Mouse (Mus musculus): ENCODE measurements around the gene Lrrc42.
A peak's percentile ranks its signal among the peaks of the same experiment; 100 is the strongest.

Lrrc42 gene

GRCm38 (mm10) chr4:107248061-107248460 is 5.3 kb downstream of the Lrrc42 start:
- no peak for DNase-seq

- no peak for DNase-seq
Observed at GRCm38 (mm10) chr4:107247110-107247509, 6.2 kb downstream of the Lrrc42 start.

DNA sequence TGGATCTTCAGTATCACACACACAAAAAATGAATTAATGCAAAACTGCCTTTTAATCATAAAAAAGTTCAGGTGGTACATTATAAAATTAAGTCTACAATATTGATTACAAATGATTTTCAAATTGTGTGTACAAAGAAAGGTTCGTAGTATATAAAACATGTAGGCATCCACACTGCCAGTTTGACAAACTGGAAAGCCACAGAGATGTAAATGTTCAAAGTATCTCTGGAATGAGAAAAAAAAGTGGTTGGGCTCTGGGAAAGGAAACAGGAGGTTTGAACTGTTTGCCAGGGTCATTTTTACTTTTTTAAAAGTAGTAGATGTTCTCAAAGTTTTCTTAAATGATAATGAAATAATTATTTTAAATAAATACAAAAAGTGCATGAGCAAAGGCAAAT is 7.3 kb downstream of the Lrrc42 start:
- DNase-seq: no peak

GRCm38 (mm10) chr4:107245368-107245767 is 8.0 kb downstream of the Lrrc42 start:
- DNase-seq: no peak

- DNase-seq: no peak
Observed at GRCm38 (mm10) chr4:107243365-107244333, 9.7 kb downstream of the Lrrc42 start.

DNA sequence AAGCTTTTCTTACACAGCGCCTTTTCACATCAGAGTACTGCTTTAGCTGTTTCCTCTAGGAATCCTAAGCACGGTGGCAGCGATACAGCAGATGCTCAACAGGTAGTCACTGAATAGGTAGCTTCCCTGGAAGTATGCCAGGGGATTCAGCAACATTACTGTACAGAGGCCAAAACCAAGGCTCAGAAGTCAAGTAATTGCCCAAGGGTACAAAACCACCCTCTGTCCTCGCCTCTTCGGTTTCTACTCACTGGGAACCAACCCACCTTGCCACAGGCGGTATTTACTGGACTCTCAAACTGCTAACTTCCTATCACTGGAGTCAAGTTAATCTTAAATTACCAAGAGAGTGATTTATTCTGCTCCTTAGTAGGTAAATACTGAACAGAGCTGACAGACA is 13.1 kb downstream of the Lrrc42 start:
- no peak for DNase-seq

- no peak for DNase-seq
Observed at GRCm38 (mm10) chr4:107238253-107238652, 15.1 kb downstream of the Lrrc42 start.

DNA sequence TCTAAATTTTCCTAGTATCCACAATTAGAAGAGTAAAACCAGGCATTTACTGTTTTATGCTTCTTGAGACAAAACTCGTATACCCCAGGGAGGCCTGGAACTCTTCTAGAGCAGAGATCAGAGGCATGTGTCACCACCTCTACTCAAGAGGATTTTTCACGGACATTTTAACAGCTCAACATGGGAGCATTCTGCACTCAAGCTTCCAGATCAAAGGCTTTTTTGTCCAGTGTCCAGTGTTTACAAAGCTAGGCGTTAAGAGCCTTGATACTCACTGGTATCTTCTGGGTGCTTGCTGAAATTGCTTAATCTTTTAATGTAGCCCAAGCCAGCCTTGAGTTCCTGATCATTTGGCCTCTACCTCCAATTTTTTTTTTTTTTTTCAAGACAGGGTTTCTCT is 21.1 kb downstream of the Lrrc42 start:
- no peak for DNase-seq

GRCm38 (mm10) chr4:107226313-107226712 is 27.0 kb downstream of the Lrrc42 start:
- no peak for DNase-seq

DNA sequence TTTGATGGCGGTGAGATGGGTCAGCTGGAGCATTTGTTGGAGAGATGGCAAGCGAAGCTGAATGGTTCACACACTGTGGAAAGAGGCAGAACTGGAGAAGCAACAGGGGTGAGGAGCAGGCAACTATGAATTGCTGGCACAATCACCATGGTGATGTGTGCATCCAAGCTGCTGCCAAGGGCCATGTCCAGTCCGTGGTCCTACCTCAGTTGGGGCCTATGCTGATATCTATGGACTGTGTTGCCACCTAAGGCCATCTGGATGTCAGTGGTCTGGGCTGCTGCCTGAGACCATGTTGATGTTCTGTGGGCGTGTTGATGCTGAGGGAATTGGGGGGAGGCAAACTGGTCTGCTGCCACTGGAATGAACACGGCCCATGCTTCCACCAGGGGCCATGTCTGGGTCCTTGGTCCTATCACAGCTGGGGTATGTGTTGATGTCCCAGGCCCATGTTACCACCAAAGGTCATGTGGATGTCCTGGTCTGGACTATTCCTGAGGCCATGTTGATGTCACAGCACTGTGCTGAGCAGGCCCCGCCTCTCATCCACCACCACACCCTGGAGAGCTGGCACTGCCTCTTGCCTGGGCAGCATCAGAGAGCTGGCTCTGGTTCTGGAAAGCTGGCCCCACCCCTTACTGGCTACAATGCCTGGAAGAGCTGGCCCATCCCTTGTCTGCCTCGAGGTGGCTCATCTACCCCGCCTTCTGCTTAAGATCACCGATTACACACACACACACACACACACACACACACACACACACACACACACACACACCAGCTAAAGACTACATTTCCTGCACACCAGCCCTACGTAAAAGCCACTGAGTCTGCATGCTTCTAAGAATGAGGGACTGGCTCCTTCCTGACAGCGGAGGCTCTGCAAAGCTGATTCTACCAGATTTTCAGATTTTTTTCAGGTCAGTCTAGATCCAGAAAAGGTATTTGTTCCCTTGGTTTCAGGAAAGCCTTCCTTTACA is 29.8 kb downstream of the Lrrc42 start:
- peak; percentile 64 to 81 for DNase-seq

GRCm38 (mm10) chr4:107221524-107221923 is 31.8 kb downstream of the Lrrc42 start:
- no peak for DNase-seq

DNA sequence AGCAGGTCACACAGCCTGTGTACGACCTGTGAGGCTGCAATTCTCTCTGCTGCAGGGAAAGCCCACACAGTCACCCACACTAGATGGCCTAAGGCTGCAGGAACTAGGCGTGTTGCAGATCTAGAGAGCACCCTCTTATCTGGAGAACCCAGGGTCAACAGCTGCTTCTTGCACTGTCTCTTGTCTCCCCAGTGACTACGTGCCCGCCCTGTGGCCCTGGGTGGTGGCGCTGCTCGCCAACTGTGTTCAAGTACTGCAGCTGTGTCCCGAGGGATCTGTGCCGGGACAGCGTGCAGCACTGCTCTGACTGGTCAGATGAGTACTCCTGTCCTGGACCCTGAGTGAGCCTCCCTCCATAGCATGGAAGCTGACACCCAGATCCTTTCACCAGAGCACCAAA is 35.8 kb downstream of the Lrrc42 start:
- no peak for DNase-seq

- no peak for DNase-seq
Observed at GRCm38 (mm10) chr4:107213279-107214011, 39.9 kb downstream of the Lrrc42 start.

DNA sequence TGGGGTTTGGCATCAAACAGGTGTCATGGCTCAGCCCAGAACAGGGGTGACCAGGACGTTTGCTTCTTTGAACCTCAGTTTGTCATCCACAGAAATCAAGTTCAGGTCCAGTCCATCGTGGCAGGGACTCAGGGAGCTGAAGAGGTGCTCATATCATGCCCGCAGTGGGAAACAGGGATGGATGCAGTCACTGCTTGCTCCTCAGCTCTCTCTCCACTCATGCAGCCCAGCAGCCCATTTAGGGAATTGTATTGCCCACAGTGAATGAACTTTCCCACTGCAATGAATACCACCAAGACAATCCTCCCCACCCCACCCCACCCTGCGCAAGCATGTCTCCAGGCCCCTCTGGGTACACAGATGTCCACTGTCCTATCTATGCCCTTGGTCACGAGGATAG is 41.4 kb downstream of the Lrrc42 start:
- DNase-seq: no peak

DNA sequence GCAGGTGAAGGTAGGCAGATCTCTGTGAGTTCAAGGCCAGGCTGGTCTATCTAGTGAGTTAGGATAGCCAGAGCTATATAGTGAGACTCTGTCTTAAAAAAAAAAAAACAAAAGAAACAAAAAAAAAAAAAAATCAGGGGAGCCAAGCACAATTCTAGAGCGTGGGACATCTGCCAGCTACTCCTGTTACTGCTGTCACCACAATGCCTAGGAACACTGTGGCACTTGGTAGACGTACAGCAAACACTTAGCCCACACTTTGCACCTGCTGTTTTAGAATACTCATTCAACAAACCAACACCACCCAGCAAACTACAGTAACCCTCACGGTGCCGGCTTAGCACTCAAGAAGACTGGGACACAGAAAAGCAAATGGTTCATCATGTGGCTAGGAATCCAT is 41.9 kb downstream of the Lrrc42 start:
- peak; percentile 62 to 70 for DNase-seq

- peak; percentile 32 to 72 for DNase-seq
Observed at GRCm38 (mm10) chr4:107210483-107211097, 42.7 kb downstream of the Lrrc42 start.

DNA sequence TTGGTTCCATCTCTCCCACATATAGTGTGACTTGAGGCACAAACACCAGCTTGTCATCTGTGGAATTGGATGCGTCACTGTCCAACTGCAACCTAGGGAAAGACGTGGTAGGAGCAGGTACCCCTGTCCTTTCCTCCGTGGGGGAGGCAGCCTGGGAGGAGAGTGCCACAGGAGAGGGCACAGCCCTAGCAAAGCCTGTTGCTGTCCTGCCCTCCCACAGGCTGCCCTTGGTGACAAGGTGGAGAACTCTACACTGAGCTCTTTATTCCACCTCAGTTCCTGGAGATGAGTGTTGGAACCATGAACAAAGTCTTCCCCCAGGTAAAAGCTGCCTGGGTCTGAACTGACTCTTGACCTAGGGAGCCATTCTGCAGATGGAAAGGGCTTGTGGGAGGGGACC is 44.5 kb downstream of the Lrrc42 start, which contains the start of gene Ldlrad1:
Gene Ldlrad1, plus strand, starts transcription at position 301 of the 400 bp plus-strand sequence.
- no peak for DNase-seq

- DNase-seq: no peak
Observed at GRCm38 (mm10) chr4:107207016-107207415, 46.3 kb downstream of the Lrrc42 start.

DNA sequence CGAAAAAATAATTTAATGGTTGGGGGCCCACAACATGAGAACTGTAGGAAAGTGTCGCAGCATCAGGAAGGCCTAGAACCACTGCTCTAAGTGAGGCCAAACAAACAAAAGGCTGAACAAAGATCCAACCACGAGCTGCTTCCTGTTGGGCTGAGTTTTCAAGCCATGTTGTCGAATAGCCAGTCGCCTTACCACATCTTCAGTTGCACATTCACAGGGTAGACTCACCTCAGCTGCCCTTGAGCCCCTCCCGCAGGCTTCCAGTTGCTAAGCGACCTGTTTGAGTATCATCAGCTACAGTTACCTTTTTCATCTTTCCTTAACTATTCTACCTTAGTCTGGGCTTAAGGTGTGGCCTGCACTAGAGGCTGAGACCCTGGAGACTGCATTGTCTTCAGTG is 50.3 kb downstream of the Lrrc42 start:
- no peak for DNase-seq

DNA sequence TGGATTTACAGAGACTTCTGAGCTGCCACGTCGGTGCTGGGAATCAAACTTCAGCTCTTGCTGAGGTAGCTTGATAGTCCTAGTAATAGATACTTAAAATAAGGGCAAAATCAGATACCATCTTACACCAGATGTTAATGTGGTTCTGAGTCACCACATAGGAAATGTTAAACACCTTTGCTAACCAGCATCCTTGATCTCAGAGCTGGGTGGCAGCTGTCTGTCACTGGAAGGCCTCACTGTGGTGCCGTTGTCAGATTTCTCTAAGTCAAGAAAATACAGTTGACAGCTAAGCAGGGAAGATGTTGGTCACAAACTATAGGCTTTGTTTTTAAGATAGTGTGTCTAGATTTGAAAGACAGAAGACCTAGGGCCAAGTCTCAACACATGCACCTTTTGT is 51.6 kb downstream of the Lrrc42 start:
- no peak for DNase-seq

DNA sequence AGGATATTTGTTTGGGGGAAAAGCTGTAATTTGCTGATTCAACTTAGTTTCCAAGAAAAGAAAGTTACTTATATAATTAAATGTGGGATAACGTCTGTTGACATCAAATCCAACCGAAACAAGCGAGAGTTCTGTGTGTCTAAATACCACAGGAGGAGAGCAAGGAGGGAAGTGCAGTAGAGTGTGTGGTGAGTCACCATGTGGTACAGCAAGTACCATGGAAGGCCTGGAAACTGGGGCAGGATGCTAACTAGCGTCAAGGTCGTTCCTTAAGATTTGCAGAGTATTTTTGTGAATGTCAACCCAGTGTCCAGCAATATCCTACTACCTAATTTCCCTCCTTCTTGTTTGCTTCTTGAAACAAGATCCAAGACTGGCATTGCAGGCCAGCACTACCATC is 55.3 kb downstream of the Lrrc42 start:
- no peak for DNase-seq

DNA sequence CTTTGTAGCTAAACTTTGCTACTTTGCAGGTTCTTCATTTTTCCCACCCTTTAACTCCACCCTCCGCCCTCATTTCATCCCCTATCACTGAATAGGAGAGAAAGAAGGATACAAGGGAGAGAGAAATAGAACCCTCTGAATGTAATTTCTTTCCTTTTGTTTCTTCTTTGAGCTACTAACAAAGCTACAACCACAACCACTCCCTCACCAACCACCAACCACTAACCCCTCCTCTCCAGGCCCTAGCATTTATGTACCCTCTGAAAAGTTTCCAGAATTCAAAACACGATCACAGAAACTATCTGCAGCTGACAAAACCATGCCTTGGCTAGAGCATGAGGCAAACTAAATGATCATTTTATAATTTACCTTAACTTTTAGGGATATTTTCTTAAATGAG is 56.9 kb downstream of the Lrrc42 start:
- DNase-seq: no peak
